Mouse (Mus musculus) kidney, embryonic 15.5 days (tissue): Measurements from ENCODE around the gene Gm10964. TPM values are rescaled to one million over a fixed set of nuclear protein-coding genes. Genes with fewer than 3 reads are reported as not detected.

ENCODE experiments used
- ATAC-seq: fragments of 200-750 bp; cut with Nextera tagmentation; replicated peaks from 2 replicates; pipeline ENCODE4 v1.8.0; 2017; ENCODE audit warnings: moderate TSS enrichment; ENCODE audit not compliant: low FRiP score
- H3K27ac ChIP-seq: fragments of 300-500 bp; sonication (generic); 2 replicates; pipeline ENCODE4 v1.5.1; 2015; ENCODE audit warnings: mild to moderate bottlenecking, inconsistent platforms
- H3K27me3 ChIP-seq: fragments of 300-500 bp; sonication (generic); 2 replicates; pipeline ENCODE4 v1.6.1; 2015; ENCODE audit warnings: inconsistent platforms
- H3K36me3 ChIP-seq: fragments of 300-500 bp; sonication (generic); 2 replicates; pipeline ENCODE4 v1.6.1; 2015; ENCODE audit warnings: inconsistent platforms
- H3K4me1 ChIP-seq: fragments of 300-500 bp; sonication (generic); 2 replicates; pipeline ENCODE4 v1.6.1; 2015; ENCODE audit warnings: inconsistent platforms
- H3K4me2 ChIP-seq: fragments of 300-500 bp; sonication (generic); 2 replicates; pipeline ENCODE4 v1.6.1; 2015; ENCODE audit warnings: moderate library complexity, mild to moderate bottlenecking, inconsistent platforms
- H3K4me3 ChIP-seq: fragments of 300-500 bp; sonication (generic); replicated peaks from 2 replicates; pipeline ENCODE4 v1.5.1; 2015; ENCODE audit warnings: mild to moderate bottlenecking, inconsistent platforms
- H3K9ac ChIP-seq: fragments of 300-500 bp; sonication (generic); 2 replicates; pipeline ENCODE4 v1.6.1; 2015; ENCODE audit warnings: mild to moderate bottlenecking, inconsistent platforms
- H3K9me3 ChIP-seq: fragments of 300-500 bp; sonication (generic); replicated peaks from 2 replicates; pipeline ENCODE4 v1.6.1; 2016; ENCODE audit warnings: inconsistent platforms
- WGBS: fragments of 180-500 bp; shearing (Covaris S2); methylation state at CpG from one replicate; pipeline ENCODE4 v1.1.7; 2015; ENCODE audit warnings: mixed read lengths; 5-methylcytosine and 5-hydroxymethylcytosine counted together
- polyA plus RNA-seq: library from polyadenylated mRNA; unstranded; fragments of >200 nt; fragmentation: Nextera tagmentation; extraction: Ambion mirVana; gene quantifications from 2 replicates; pipeline ENCODE4 v1.2.1, GENCODE M21; 2015

Gm10964 gene
- polyA plus RNA-seq, 1 experiment from 2014 or later, result not detected

DNA sequence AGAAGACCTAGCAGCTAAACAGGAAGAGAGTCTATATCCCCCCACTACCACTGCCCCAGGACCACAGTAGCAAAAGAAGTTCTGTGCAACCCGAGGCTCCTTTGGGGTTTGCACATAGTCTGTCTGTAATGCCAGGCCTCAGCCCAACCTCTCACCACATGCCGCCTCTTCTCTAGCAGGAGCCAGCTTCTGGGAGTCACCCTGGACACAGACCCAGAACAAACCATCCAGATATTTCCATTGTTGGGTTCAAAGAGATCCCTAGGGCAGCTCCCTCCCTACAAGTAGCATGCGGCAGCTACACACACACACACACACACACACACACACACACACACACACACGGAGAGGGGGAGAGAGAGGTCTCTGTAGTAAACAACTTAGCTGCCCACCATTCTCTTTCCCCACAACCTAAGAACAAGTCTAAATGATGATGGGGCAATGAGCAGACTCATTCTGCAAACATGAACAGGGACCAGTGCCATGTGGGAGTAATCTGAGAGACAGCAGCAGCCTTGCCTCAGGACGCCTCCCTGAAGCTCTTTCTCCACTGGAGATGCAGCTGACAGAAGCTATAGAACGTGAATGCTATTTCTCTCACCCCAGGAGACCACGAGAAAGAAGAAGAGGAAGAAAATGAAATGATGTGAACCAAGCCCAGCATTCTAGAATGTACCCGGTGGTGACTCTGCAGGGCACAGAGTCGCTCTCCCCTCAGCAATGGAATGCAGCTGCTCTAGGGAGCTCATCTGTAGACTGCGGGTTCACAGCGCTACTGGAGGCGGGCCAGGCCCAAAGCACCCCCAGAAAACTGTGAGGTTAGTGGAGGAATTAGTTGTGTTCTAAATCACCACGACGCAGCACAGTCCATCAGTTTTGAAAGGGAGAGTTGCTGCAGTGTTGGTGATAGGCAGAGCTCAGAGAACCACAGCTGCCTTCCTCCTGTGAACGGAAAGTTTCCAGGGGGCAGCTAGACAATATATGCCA lies 22.1 kb upstream of the Gm10964 start:
- Histone ChIP-seq H3K4me1 (peaks cover 27% of the 10 kb centered on the region), H3K27me3 (no peaks in the 10 kb centered on the region), H3K9ac (no peak overlapping the region), H3K4me2 (no peak overlapping the region), H3K36me3 (no peaks in the 10 kb centered on the region), H3K9me3 (no peaks in the 10 kb centered on the region), H3K27ac (peak overlapping the region; percentile 76), H3K4me3 (no peak overlapping the region)
- WGBS, result 49% methylated on average over 15 of the region's 15 CpGs
- no peak for ATAC-seq

DNA sequence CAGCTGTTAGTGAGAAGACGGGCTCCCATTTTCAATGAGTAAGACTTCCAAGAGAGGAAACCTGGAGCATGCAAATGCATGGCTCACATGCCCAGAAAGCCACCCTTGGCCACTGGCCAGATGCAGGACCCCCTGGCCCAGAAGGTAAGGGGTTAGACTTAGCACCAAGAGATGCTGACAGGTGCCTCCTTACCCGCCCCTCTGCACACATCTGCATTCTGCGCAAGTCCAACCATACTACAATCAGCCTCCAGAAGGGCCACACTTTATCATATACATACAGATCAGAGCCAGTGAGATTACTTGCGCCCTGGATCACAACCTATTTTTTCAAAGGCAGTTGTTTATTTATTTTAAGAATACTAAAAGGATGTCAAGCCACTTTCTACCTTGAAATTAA lies 20.4 kb upstream of the Gm10964 start:
- H3K27me3 ChIP-seq, result no peaks in the 10 kb centered on the region
- H3K27ac ChIP-seq, result peak overlapping the region; percentile 23; the same call in 1 of the 2 replicates
- peaks cover 27% of the 10 kb centered on the region for H3K4me1 ChIP-seq
- no peaks in the 10 kb centered on the region for H3K9me3 ChIP-seq
- ATAC-seq, result 0 out of 2 replicates have a peak, but pooled peaks have one; percentile 44
- H3K4me2 ChIP-seq, result no peak overlapping the region
- H3K36me3 ChIP-seq, result no peaks in the 10 kb centered on the region
- no peak overlapping the region for H3K9ac ChIP-seq
- H3K4me3 ChIP-seq, result no peak overlapping the region
- WGBS, result 68% methylated on average over 4 of the region's 4 CpGs

DNA sequence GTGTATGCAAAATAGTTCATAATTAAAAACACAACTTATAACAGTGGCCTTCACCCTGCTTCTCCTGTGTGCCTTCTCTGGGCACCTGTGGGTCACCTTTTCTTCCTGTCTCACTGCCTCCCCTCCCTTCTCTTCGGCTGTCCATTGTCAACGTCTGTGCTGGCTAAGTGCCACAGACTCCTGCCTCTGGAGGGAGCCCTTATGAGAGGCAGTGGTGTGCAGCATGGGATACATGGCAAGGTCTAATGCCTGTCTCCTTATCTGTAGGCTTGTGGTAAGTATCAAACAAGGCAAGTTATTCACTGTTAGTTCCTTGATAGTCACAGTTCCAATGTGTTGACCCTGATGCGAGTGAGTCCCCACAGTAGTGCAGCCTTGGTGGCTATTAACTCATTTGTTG lies 15.0 kb upstream of the Gm10964 start:
- H3K4me2 ChIP-seq, result no peak overlapping the region
- no peak overlapping the region for H3K27ac ChIP-seq
- H3K9ac ChIP-seq, result no peak overlapping the region
- no peaks in the 10 kb centered on the region for H3K36me3 ChIP-seq
- H3K4me1 ChIP-seq, result peaks cover 7% of the 10 kb centered on the region; the same call in 1 of the 2 replicates
- ATAC-seq, result no peak
- no peak overlapping the region for H3K4me3 ChIP-seq
- no peaks in the 10 kb centered on the region for H3K27me3 ChIP-seq
- WGBS, result 59% methylated on average over 3 of the region's 3 CpGs
- H3K9me3 ChIP-seq, result no peaks in the 10 kb centered on the region

DNA sequence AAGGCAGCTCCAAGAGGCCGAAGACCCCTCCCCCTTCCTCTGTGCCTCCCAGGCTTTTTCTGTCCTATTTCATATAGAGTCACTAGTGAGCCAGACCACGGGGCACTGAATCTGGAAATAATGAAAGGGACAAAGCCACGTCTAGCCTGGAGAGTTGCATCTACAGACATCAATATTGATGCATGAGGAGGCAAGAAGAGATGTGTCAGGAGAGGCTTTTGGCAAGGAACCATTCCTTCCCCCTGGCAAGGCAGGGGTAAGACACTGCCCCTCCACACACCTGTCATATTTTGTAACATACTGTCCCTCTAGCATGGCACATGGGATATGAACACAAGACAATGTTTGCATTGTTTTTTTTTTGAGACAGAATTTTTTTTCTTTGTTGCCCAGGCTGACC lies 12.5 kb upstream of the Gm10964 start:
- Histone ChIP-seq H3K9ac (no peak overlapping the region), H3K9me3 (no peaks in the 10 kb centered on the region), H3K4me3 (no peak overlapping the region), H3K4me1 (peaks cover 2% of the 10 kb centered on the region; the same call in 1 of the 2 replicates), H3K27me3 (no peaks in the 10 kb centered on the region), H3K4me2 (no peak overlapping the region), H3K36me3 (no peaks in the 10 kb centered on the region), H3K27ac (no peak overlapping the region)
- no peak for ATAC-seq
- WGBS, result 60% methylated on average over 3 of the region's 3 CpGs

DNA sequence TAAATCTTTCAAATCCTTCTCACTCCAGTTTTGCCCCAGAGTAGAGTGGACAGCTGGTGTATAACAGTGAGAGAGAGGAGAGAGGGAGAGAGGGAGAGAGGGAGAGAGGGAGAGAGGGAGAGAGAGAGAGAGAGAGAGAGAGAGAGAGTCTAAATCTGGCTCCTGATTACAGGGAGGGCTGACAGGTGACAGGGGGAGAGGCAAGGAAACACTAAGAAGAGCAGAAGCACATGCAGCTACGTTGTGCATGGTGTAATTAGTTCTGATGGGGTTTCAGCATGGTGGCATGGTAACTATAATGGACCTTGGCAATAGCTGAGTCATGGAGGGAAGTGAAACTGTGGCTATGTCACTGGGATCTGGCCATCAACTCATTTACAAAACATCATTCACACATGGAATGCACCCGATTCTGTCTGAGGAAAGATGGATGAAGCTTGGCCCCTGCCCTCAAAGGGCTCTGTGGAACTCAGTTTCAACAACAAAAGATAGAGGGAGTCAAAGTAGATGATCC lies 11.3 kb upstream of the Gm10964 start:
- H3K4me1 ChIP-seq, result peaks cover 5% of the 10 kb centered on the region
- H3K4me3 ChIP-seq, result no peak overlapping the region
- 35% methylated on average over 2 of the region's 2 CpGs for WGBS
- H3K4me2 ChIP-seq, result no peak overlapping the region
- no peaks in the 10 kb centered on the region for H3K27me3 ChIP-seq
- ATAC-seq, result no peak
- H3K9me3 ChIP-seq, result no peaks in the 10 kb centered on the region
- no peaks in the 10 kb centered on the region for H3K36me3 ChIP-seq
- H3K27ac ChIP-seq, result no peak overlapping the region
- no peak overlapping the region for H3K9ac ChIP-seq

DNA sequence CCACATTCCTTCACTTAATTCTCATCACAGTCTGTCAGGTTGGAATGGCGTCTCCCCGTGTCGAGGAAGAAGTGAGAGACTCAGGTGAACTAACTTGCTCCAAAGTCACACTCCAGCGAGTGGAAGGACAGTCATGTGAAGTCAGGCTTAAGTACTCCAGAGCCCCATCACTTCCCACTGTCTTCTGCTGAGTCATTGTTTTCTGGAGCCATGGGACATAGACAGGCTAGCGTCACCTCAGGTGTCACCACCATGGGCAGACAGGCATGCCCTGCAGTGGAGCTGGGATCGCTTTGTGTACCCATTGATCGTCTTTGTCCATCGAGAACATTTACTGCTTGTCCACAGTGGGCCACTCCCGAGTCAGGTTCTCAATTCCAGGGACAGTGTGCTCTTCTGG lies 9.3 kb upstream of the Gm10964 start:
- Histone ChIP-seq H3K9ac (no peak overlapping the region), H3K36me3 (no peaks in the 10 kb centered on the region), H3K4me2 (no peak overlapping the region), H3K9me3 (no peaks in the 10 kb centered on the region), H3K27me3 (no peaks in the 10 kb centered on the region), H3K4me1 (peaks cover 25% of the 10 kb centered on the region), H3K27ac (no peak overlapping the region), H3K4me3 (no peak overlapping the region)
- ATAC-seq, result no peak
- 81% methylated on average over 9 of the region's 9 CpGs for WGBS

DNA sequence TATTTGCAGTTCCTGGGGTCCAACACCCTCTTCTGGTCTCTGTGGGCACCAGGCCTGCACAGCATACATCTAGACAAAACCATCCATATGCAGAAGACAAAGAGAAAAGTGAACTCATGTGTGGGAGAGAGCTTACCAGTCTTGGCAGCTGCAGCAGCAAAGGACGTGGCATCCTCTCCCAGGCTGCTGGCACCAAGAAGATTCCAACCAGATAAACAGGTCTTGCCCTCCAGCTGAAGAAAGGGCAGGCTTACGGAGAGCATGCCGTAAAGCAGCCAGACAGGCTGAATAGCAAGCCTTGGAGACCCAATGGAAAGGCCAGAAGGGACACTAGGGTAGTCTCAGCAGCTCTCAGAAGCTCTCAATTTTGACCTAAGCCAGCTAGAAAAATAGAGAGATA lies 7.0 kb upstream of the Gm10964 start:
- Histone ChIP-seq H3K4me2 (no peak overlapping the region), H3K27ac (no peak overlapping the region), H3K9me3 (no peaks in the 10 kb centered on the region), H3K9ac (no peak overlapping the region), H3K4me3 (no peak overlapping the region), H3K4me1 (peaks cover 48% of the 10 kb centered on the region), H3K36me3 (no peaks in the 10 kb centered on the region), H3K27me3 (no peaks in the 10 kb centered on the region)
- ATAC-seq, result no peak
- WGBS, result 85% methylated on average over 3 of the region's 3 CpGs

DNA sequence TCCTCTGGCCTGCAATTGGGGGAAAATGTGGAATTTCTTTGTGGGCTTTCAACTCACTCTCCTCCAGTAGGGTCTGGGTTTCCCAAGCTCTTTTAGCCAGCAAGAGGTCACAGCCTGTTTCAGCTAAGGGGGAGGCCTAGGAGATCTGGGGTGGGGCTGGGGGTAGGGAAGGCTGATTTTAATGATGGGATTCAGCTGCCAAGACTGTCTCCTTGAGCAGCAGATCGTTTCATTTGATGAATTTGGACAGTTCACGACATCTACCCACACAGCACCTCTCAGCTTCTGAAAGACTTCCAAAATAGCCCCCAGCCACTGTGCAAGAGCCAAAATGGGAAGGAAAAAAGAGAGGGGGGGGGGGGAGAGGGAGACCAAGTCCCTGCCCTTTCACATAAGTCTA lies 6.0 kb upstream of the Gm10964 start:
- no peak overlapping the region for H3K4me2 ChIP-seq
- H3K27ac ChIP-seq, result peak overlapping the region; percentile 93
- no peak overlapping the region for H3K9ac ChIP-seq
- no peaks in the 10 kb centered on the region for H3K9me3 ChIP-seq
- H3K36me3 ChIP-seq, result no peaks in the 10 kb centered on the region
- no peak for ATAC-seq
- H3K4me3 ChIP-seq, result no peak overlapping the region
- H3K27me3 ChIP-seq, result no peaks in the 10 kb centered on the region
- 17% methylated on average over 2 of the region's 2 CpGs for WGBS
- peaks cover 58% of the 10 kb centered on the region for H3K4me1 ChIP-seq

DNA sequence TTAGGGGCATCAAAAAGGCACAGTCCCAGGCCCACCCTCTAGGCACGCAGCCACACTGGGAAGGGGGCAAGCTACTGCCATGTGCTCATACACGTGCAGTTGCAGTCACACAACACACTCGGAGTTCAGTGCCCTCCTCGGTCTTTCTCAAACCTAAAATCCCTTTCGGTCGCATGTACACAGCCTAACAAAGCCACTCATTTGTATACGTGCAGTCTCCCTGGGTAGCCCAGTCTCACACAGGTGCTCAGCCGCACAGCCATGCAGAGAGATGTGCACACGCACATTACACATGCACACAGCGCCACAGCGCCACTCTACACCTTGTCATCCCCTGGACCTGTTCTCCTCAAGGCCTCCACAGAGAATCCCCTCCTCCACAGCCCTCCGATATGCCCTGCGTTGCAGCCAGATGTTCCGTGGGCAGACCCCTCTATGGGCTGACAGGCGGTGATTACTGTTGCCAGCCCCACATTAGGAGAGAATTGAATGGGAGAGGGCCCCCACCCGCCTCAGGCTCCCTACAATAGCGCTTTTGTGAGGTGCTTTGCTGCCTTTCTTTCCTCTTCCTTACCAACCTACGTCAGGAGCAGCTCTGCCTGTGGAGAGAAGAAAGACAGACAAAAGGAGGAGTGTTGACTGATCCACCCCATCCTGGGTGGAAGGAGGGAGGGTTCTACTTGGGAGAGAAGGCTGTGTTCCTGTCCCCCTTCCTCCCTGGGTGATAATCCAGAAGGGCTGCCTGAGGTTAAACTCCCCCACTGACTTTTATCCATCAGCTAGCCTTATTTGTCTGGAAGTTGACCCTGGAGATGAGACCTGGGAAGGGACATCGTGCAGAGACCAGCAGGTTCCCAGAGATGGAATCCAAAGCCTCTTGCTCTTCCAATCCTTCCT lies 5.1 kb upstream of the Gm10964 start:
- H3K27me3 ChIP-seq, result no peaks in the 10 kb centered on the region
- H3K27ac ChIP-seq, result peak overlapping the region; percentile 93
- 39% methylated on average over 19 of the region's 19 CpGs for WGBS
- ATAC-seq, result no peak
- no peaks in the 10 kb centered on the region for H3K9me3 ChIP-seq
- H3K36me3 ChIP-seq, result no peaks in the 10 kb centered on the region
- no peak overlapping the region for H3K9ac ChIP-seq
- H3K4me3 ChIP-seq, result peak overlapping the region; percentile 42; the same call in 1 of the 2 replicates
- peak overlapping the region; percentile 59 for H3K4me2 ChIP-seq
- peaks cover 57% of the 10 kb centered on the region for H3K4me1 ChIP-seq

DNA sequence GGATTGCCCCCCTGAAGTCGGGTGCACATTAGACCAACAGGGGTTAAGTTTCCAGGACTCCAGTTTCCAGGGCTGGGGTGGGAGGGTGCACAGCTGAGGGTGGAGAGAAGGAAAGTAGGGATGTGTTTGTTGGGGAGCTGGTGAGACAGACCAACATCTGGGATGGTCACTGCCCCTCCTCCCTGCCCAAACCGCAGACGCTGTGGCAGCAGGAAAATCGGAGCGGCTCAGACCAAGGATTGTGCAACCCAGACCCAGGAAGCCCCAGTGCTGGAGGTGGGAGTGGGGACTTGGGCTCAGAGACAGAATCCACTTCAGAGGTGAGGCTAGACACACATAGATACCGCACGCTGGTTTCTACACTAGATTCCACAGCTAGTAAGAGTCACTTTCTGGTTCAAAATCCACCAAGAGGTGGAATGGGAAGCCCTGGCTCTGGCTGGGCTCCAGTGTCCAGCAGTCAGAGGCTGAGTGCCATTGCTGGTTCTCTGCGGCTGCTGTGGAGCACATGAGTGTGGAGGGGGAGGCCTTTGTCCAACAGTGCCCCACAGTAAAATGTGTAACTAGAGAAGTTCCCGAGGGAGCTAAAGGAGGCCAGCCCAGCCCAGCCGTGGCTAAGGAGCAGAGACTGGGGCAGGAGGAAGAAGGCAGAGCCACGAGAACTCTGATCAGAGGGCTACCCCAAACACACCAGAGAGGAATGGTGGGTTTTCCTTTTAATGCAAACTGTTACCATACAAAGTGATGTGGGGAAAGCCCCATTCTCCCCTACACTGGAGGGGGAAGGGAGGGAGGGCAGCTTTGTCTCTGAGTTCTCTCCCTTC lies 4.3 kb upstream of the Gm10964 start:
- Histone ChIP-seq H3K9me3 (no peaks in the 10 kb centered on the region), H3K4me3 (peak overlapping the region; percentile 42), H3K4me2 (peak overlapping the region; percentile 59), H3K4me1 (peaks cover 60% of the 10 kb centered on the region), H3K9ac (peak overlapping the region; percentile 6; the same call in 1 of the 2 replicates), H3K27ac (peak overlapping the region; percentile 93), H3K27me3 (no peaks in the 10 kb centered on the region), H3K36me3 (no peaks in the 10 kb centered on the region)
- 4% methylated on average over 11 of the region's 11 CpGs for WGBS
- peak; percentile 46 for ATAC-seq
